Mouse (Mus musculus): ENCODE measurements around the gene Ppp2r1b.

Ppp2r1b gene

GRCm38 (mm10) chr9:50836097-50836496 lies 9.0 kb upstream of the Ppp2r1b start:
- DNase-seq (ENCODE audit: low spot score) = no peak

- DNase-seq (ENCODE audit: low spot score) = no peak
These were observed 3.9 kb upstream of the Ppp2r1b start for GRCm38 (mm10) chr9:50841079-50841789.

- no peak for DNase-seq (ENCODE audit: low spot score)
These were observed 446 bp downstream of the Ppp2r1b start for GRCm38 (mm10) chr9:50845547-50845946.

- no peak for DNase-seq (ENCODE audit: low spot score)
These were observed 2.0 kb downstream of the Ppp2r1b start for GRCm38 (mm10) chr9:50847133-50847532.

- peak; percentile 47 for DNase-seq (ENCODE audit: low spot score)
These were observed 2.7 kb downstream of the Ppp2r1b start for GRCm38 (mm10) chr9:50847606-50848368.

- peak; percentile 44 for DNase-seq (ENCODE audit: low spot score)
These were observed 3.7 kb downstream of the Ppp2r1b start for GRCm38 (mm10) chr9:50848821-50849220.

- DNase-seq (ENCODE audit: low spot score) = peak; percentile 80
These were observed 4.1 kb downstream of the Ppp2r1b start for GRCm38 (mm10) chr9:50849249-50849648.

- DNase-seq (ENCODE audit: low spot score) = no peak
These were observed 4.7 kb downstream of the Ppp2r1b start for GRCm38 (mm10) chr9:50849755-50850154.

GRCm38 (mm10) chr9:50850271-50850670 lies 5.2 kb downstream of the Ppp2r1b start:
- DNase-seq (ENCODE audit: low spot score) = no peak

GRCm38 (mm10) chr9:50850713-50851112 lies 5.6 kb downstream of the Ppp2r1b start:
- DNase-seq (ENCODE audit: low spot score) = no peak

GRCm38 (mm10) chr9:50852634-50853349 lies 7.7 kb downstream of the Ppp2r1b start:
- no peak for DNase-seq (ENCODE audit: low spot score)

- no peak for DNase-seq (ENCODE audit: low spot score)
These were observed 9.3 kb downstream of the Ppp2r1b start for GRCm38 (mm10) chr9:50854376-50854775.

- DNase-seq (ENCODE audit: low spot score) = no peak
These were observed 10.1 kb downstream of the Ppp2r1b start for GRCm38 (mm10) chr9:50855133-50855766.

GRCm38 (mm10) chr9:50855780-50856179 lies 10.7 kb downstream of the Ppp2r1b start:
- no peak for DNase-seq (ENCODE audit: low spot score)

- peak; percentile 94 for DNase-seq (ENCODE audit: low spot score)
These were observed 11.4 kb downstream of the Ppp2r1b start for GRCm38 (mm10) chr9:50856341-50857081.

GRCm38 (mm10) chr9:50857082-50857641 lies 12.1 kb downstream of the Ppp2r1b start:
- no peak for DNase-seq (ENCODE audit: low spot score)

- no peak for DNase-seq (ENCODE audit: low spot score)
These were observed 13.6 kb downstream of the Ppp2r1b start for GRCm38 (mm10) chr9:50858681-50859080.

- no peak for DNase-seq (ENCODE audit: low spot score)
These were observed 16.2 kb downstream of the Ppp2r1b start for GRCm38 (mm10) chr9:50861119-50861839.

GRCm38 (mm10) chr9:50863824-50864223 lies 18.7 kb downstream of the Ppp2r1b start:
- no peak for DNase-seq (ENCODE audit: low spot score)

GRCm38 (mm10) chr9:50864877-50865276 lies 19.8 kb downstream of the Ppp2r1b start:
- no peak for DNase-seq (ENCODE audit: low spot score)

GRCm38 (mm10) chr9:50865803-50866202 lies 20.7 kb downstream of the Ppp2r1b start:
- DNase-seq (ENCODE audit: low spot score) = no peak
